Mouse (Mus musculus) hindbrain, embryonic 14.5 days (tissue): ENCODE measurements around the gene Ptgfr. TPM values are rescaled to one million over a fixed set of nuclear protein-coding genes. Genes with fewer than 3 reads are reported as not detected.

Experiments used
- ATAC-seq: fragments of 200-750 bp; cut with Nextera tagmentation; 2 replicates; pipeline ENCODE4 v1.8.0; 2017; ENCODE audit warnings: moderate number of reproducible peaks, mild to moderate bottlenecking, moderate TSS enrichment, moderate library complexity; ENCODE audit not compliant: low FRiP score
- DNase-seq: peaks from one replicate; pipeline ENCODE4 v3.0.0-alpha.2; 2015; ENCODE audit warnings: low spot score
- H3K27ac ChIP-seq: fragments of 300-500 bp; sonication (generic); 2 replicates; pipeline ENCODE4 v1.5.1; 2014; ENCODE audit warnings: mild to moderate bottlenecking, moderate library complexity
- H3K27me3 ChIP-seq: fragments of 300-500 bp; sonication (generic); 2 replicates; pipeline ENCODE4 v1.6.1; 2014; ENCODE audit warnings: mild to moderate bottlenecking, low read length, mixed read lengths; ENCODE audit not compliant: control insufficient read depth, insufficient read depth
- H3K36me3 ChIP-seq: fragments of 300-500 bp; sonication (generic); replicated peaks from 2 replicates; pipeline ENCODE4 v1.6.1; 2014; ENCODE audit not compliant: control insufficient read depth, insufficient read depth
- H3K4me1 ChIP-seq: fragments of 300-500 bp; sonication (generic); replicated peaks from 2 replicates; pipeline ENCODE4 v1.6.1; 2014; ENCODE audit warnings: antibody characterized with exemption, low read length, mixed read lengths; ENCODE audit not compliant: control insufficient read depth, insufficient read depth
- H3K4me2 ChIP-seq: fragments of 300-500 bp; sonication (generic); replicated peaks from 2 replicates; pipeline ENCODE4 v1.6.1; 2014; ENCODE audit warnings: mild to moderate bottlenecking, moderate library complexity
- H3K4me3 ChIP-seq: fragments of 300-500 bp; sonication (generic); replicated peaks from 2 replicates; pipeline ENCODE4 v1.5.1; 2014; ENCODE audit warnings: mild to moderate bottlenecking, low read length
- H3K9ac ChIP-seq: fragments of 300-500 bp; sonication (generic); 2 replicates; pipeline ENCODE4 v1.6.1; 2014
- H3K9me3 ChIP-seq: fragments of 300-500 bp; sonication (generic); 2 replicates; pipeline ENCODE4 v1.6.1; 2016; ENCODE audit warnings: low read length; ENCODE audit not compliant: control insufficient read depth
- WGBS: fragments of 180-500 bp; shearing (Covaris S2); extraction: QIAGEN DNeasy Blood & Tissue Kit; methylation state at CpG from one replicate; pipeline ENCODE4 v1.1.7; 2014; 5-methylcytosine and 5-hydroxymethylcytosine counted together
- polyA plus RNA-seq: library from polyadenylated mRNA; unstranded; fragments of >200 nt; fragmentation: Nextera tagmentation; extraction: Ambion mirVana; gene quantifications from 2 replicates; pipeline ENCODE4 v1.2.1, GENCODE M21; 2014

The Ptgfr gene
- polyA plus RNA-seq, 1 experiment from 2014 or later = 0.87 TPM

- no peak overlapping the region for H3K4me2 ChIP-seq
- no peaks in the 10 kb centered on the region for H3K9me3 ChIP-seq
- 63% methylated on average over 6 of the region's 6 CpGs for WGBS
- H3K4me1 ChIP-seq = 0 out of 2 replicates have a peak, but pooled peaks cover 4% of the 10 kb centered on the region
- H3K4me3 ChIP-seq = no peak overlapping the region
- ATAC-seq (no peak), DNase-seq (no peak)
- H3K27me3 ChIP-seq = peaks cover 25% of the 10 kb centered on the region
- no peak overlapping the region for H3K9ac ChIP-seq
- H3K36me3 ChIP-seq = no peaks in the 10 kb centered on the region
- H3K27ac ChIP-seq = no peak overlapping the region
These were observed 942 bp upstream of the Ptgfr start for GRCm38 (mm10) chr3:151838372-151838771.

GRCm38 (mm10) chr3:151837749-151838148, 319 bp upstream of the Ptgfr start:
- ATAC-seq (no peak), DNase-seq (no peak)
- WGBS = 48% methylated on average over 9 of the region's 9 CpGs
- Histone ChIP-seq H3K9me3 (no peaks in the 10 kb centered on the region), H3K27me3 (peaks cover 25% of the 10 kb centered on the region), H3K36me3 (no peaks in the 10 kb centered on the region), H3K9ac (no peak overlapping the region), H3K4me3 (peak overlapping the region; percentile 37), H3K4me2 (peak overlapping the region; percentile 64), H3K4me1 (0 out of 2 replicates have a peak, but pooled peaks cover 4% of the 10 kb centered on the region), H3K27ac (no peak overlapping the region)

- peak overlapping the region; percentile 37 for H3K4me3 ChIP-seq
- DNase-seq (no peak), ATAC-seq (no peak)
- WGBS = 12% methylated on average over 5 of the region's 5 CpGs
- H3K36me3 ChIP-seq = no peaks in the 10 kb centered on the region
- no peaks in the 10 kb centered on the region for H3K9me3 ChIP-seq
- peak overlapping the region; percentile 64 for H3K4me2 ChIP-seq
- H3K4me1 ChIP-seq = 0 out of 2 replicates have a peak, but pooled peaks cover 4% of the 10 kb centered on the region
- peaks cover 25% of the 10 kb centered on the region for H3K27me3 ChIP-seq
- H3K27ac ChIP-seq = no peak overlapping the region
- no peak overlapping the region for H3K9ac ChIP-seq
These were observed 979 bp downstream of the Ptgfr start for GRCm38 (mm10) chr3:151836451-151836850.

GRCm38 (mm10) chr3:151835831-151836230, 1.6 kb downstream of the Ptgfr start:
- Histone ChIP-seq H3K27ac (no peak overlapping the region), H3K4me2 (no peak overlapping the region), H3K4me1 (0 out of 2 replicates have a peak, but pooled peaks cover 4% of the 10 kb centered on the region), H3K4me3 (no peak overlapping the region), H3K36me3 (no peaks in the 10 kb centered on the region), H3K9ac (no peak overlapping the region), H3K27me3 (peaks cover 25% of the 10 kb centered on the region), H3K9me3 (no peaks in the 10 kb centered on the region)
- DNase-seq = no peak
- 58% methylated on average over 3 of the region's 3 CpGs for WGBS
- no peak for ATAC-seq

- Histone ChIP-seq H3K27me3 (no peaks in the 10 kb centered on the region), H3K4me1 (no peaks in the 10 kb centered on the region), H3K4me3 (no peak overlapping the region), H3K27ac (no peak overlapping the region), H3K4me2 (no peak overlapping the region), H3K9ac (no peak overlapping the region), H3K36me3 (no peaks in the 10 kb centered on the region), H3K9me3 (no peaks in the 10 kb centered on the region)
- WGBS = 80% methylated on average over 11 of the region's 11 CpGs
- DNase-seq (no peak), ATAC-seq (no peak)
These were observed 9.3 kb downstream of the Ptgfr start for GRCm38 (mm10) chr3:151827950-151828610.

- ATAC-seq (no peak), DNase-seq (no peak)
- no peak overlapping the region for H3K9ac ChIP-seq
- H3K9me3 ChIP-seq = no peaks in the 10 kb centered on the region
- WGBS = 87% methylated on average over 4 of the region's 4 CpGs
- no peak overlapping the region for H3K27ac ChIP-seq
- no peaks in the 10 kb centered on the region for H3K36me3 ChIP-seq
- no peaks in the 10 kb centered on the region for H3K27me3 ChIP-seq
- no peak overlapping the region for H3K4me3 ChIP-seq
- no peaks in the 10 kb centered on the region for H3K4me1 ChIP-seq
- H3K4me2 ChIP-seq = no peak overlapping the region
These were observed 17.6 kb downstream of the Ptgfr start for GRCm38 (mm10) chr3:151819811-151820210.

GRCm38 (mm10) chr3:151818265-151818664, 19.2 kb downstream of the Ptgfr start:
- no peak overlapping the region for H3K4me3 ChIP-seq
- H3K9me3 ChIP-seq = no peaks in the 10 kb centered on the region
- ATAC-seq (no peak; the same call in 1 of the 2 replicates), DNase-seq (no peak)
- H3K4me1 ChIP-seq = no peaks in the 10 kb centered on the region
- H3K27me3 ChIP-seq = no peaks in the 10 kb centered on the region
- H3K4me2 ChIP-seq = no peak overlapping the region
- H3K36me3 ChIP-seq = no peaks in the 10 kb centered on the region
- H3K9ac ChIP-seq = no peak overlapping the region
- WGBS = 87% methylated on average over 6 of the region's 6 CpGs
- no peak overlapping the region for H3K27ac ChIP-seq

GRCm38 (mm10) chr3:151808613-151809012, 28.8 kb downstream of the Ptgfr start:
- Histone ChIP-seq H3K27me3 (no peaks in the 10 kb centered on the region), H3K27ac (no peak overlapping the region), H3K9ac (no peak overlapping the region), H3K4me3 (no peak overlapping the region), H3K4me2 (no peak overlapping the region), H3K9me3 (no peaks in the 10 kb centered on the region), H3K36me3 (no peaks in the 10 kb centered on the region), H3K4me1 (no peaks in the 10 kb centered on the region)
- 71% methylated on average over 2 of the region's 2 CpGs for whole genome bisulfite sequencing
- ATAC-seq = no peak
- no peak for DNase-seq

- no peak overlapping the region for H3K9ac ChIP-seq
- no peaks in the 10 kb centered on the region for H3K4me1 ChIP-seq
- no peak overlapping the region for H3K27ac ChIP-seq
- no peak overlapping the region for H3K4me3 ChIP-seq
- DNase-seq (no peak), ATAC-seq (no peak)
- no peaks in the 10 kb centered on the region for H3K27me3 ChIP-seq
- 65% methylated on average over 8 of the region's 8 CpGs for WGBS
- H3K36me3 ChIP-seq = no peaks in the 10 kb centered on the region
- no peak overlapping the region for H3K4me2 ChIP-seq
- no peaks in the 10 kb centered on the region for H3K9me3 ChIP-seq
These were observed 48.8 kb downstream of the Ptgfr start for GRCm38 (mm10) chr3:151788622-151789021.

- Histone ChIP-seq H3K27ac (no peak overlapping the region), H3K36me3 (no peaks in the 10 kb centered on the region), H3K27me3 (no peaks in the 10 kb centered on the region), H3K9ac (no peak overlapping the region), H3K9me3 (no peaks in the 10 kb centered on the region), H3K4me3 (no peak overlapping the region), H3K4me1 (no peaks in the 10 kb centered on the region), H3K4me2 (no peak overlapping the region)
- DNase-seq (peak; percentile 50), ATAC-seq (no peak)
- 77% methylated on average over 4 of the region's 4 CpGs for WGBS
These were observed 62.3 kb downstream of the Ptgfr start for GRCm38 (mm10) chr3:151775089-151775488.
